Mouse (Mus musculus): Measurements from ENCODE around the gene Zfp738. TPM values are rescaled to one million over a fixed set of nuclear protein-coding genes. Genes with fewer than 3 reads are reported as not detected.

Gene Zfp738
- total RNA-seq, 1 experiment from 2014 or later: 14.3 TPM

Other genes with a start within 250 kb of the Zfp738 start
- 21.8 and 22.7 TPM in 2 replicates for gene Zfp874a, start 235.4 kb downstream of the Zfp738 start, total RNA-seq (2017)
- gene Zfp874b, start 202.8 kb downstream of the Zfp738 start, total RNA-seq (2017): 17.6 and 18.2 TPM in 2 replicates
- gene Zfp58, start 186.5 kb downstream of the Zfp738 start, total RNA-seq (2017): 14.0 and 15.1 TPM in 2 replicates
- gene Gm26965, start 160.9 kb downstream of the Zfp738 start, total RNA-seq (2017): 0.93 TPM in 1 of 2 replicates, not detected in the other
- 24.4 and 30.7 TPM in 2 replicates for gene Zfp87, start 160.9 kb downstream of the Zfp738 start, total RNA-seq (2017)
- gene Zfp748, start 133.2 kb downstream of the Zfp738 start, total RNA-seq (2017): 17.6 and 17.7 TPM in 2 replicates
- gene Zfp729b, start 77.4 kb downstream of the Zfp738 start, total RNA-seq (2017): 29.2 and 30.2 TPM in 2 replicates
- not detected in 2 replicates for gene Gm49345, start 49.3 kb downstream of the Zfp738 start, total RNA-seq (2017)
- gene Zfp729a, start 49.3 kb downstream of the Zfp738 start, total RNA-seq (2017): 19.4 and 26.9 TPM in 2 replicates
- 11.0 and 20.7 TPM in 2 replicates for gene Zfp65, start 42.1 kb upstream of the Zfp738 start, total RNA-seq (2017)
- gene Zfp85, start 68.2 kb upstream of the Zfp738 start, total RNA-seq (2017): 13.5 and 14.0 TPM in 2 replicates
- gene Zfp493, start 92.6 kb upstream of the Zfp738 start, total RNA-seq (2017): 0.74 and 2.0 TPM in 2 replicates
- 9.0 and 10.9 TPM in 2 replicates for gene Zfp273, start 126.7 kb upstream of the Zfp738 start, total RNA-seq (2017)
- gene Gm10037, start 144.0 kb upstream of the Zfp738 start, total RNA-seq (2017): 2.5 and 3.8 TPM in 2 replicates
- not detected in 2 replicates for gene BC048507, start 176.3 kb upstream of the Zfp738 start, total RNA-seq (2017)

Measured in neutrophil, adult 5-6 weeks (primary cell).